Mouse (Mus musculus) hindbrain, embryonic 13.5 days (tissue): ENCODE measurements around the gene Slc38a1. TPM values are rescaled to one million over a fixed set of nuclear protein-coding genes. Genes with fewer than 3 reads are reported as not detected.
A peak's percentile ranks its signal among the peaks of the same experiment; 100 is the strongest.

Source experiments
- ATAC-seq: fragments of 200-750 bp; cut with Nextera tagmentation; 2 replicates; pipeline ENCODE4 v1.8.0; 2017; ENCODE audit warnings: moderate TSS enrichment; ENCODE audit not compliant: low FRiP score
- H3K27ac ChIP-seq: fragments of 300-500 bp; sonication (generic); 2 replicates; pipeline ENCODE4 v1.5.1; 2015; ENCODE audit warnings: inconsistent platforms, mild to moderate bottlenecking, moderate library complexity
- H3K27me3 ChIP-seq: fragments of 300-500 bp; sonication (generic); 2 replicates; pipeline ENCODE4 v1.6.1; 2015; ENCODE audit warnings: mild to moderate bottlenecking, inconsistent platforms
- H3K36me3 ChIP-seq: fragments of 300-500 bp; sonication (generic); 2 replicates; pipeline ENCODE4 v1.6.1; 2015; ENCODE audit warnings: mild to moderate bottlenecking, inconsistent platforms
- H3K4me1 ChIP-seq: fragments of 300-500 bp; sonication (generic); replicated peaks from 2 replicates; pipeline ENCODE4 v1.6.1; 2015; ENCODE audit warnings: inconsistent platforms
- H3K4me2 ChIP-seq: fragments of 300-500 bp; sonication (generic); 2 replicates; pipeline ENCODE4 v1.6.1; 2015; ENCODE audit warnings: inconsistent platforms, mild to moderate bottlenecking, moderate library complexity
- H3K4me3 ChIP-seq: fragments of 300-500 bp; sonication (generic); 2 replicates; pipeline ENCODE4 v1.5.1; 2015; ENCODE audit warnings: mild to moderate bottlenecking, inconsistent platforms
- H3K9ac ChIP-seq: fragments of 300-500 bp; sonication (generic); 2 replicates; pipeline ENCODE4 v1.6.1; 2015; ENCODE audit warnings: mild to moderate bottlenecking, inconsistent platforms
- H3K9me3 ChIP-seq: fragments of 300-500 bp; sonication (generic); 2 replicates; pipeline ENCODE4 v1.6.1; 2016; ENCODE audit warnings: inconsistent platforms
- WGBS: fragments of 180-500 bp; shearing (Covaris S2); methylation state at CpG from one replicate; pipeline ENCODE4 v1.1.7; 2015; 5-methylcytosine and 5-hydroxymethylcytosine counted together
- polyA plus RNA-seq: library from polyadenylated mRNA; unstranded; fragments of >200 nt; fragmentation: Nextera tagmentation; extraction: Ambion mirVana; gene quantifications from 2 replicates; pipeline ENCODE4 v1.2.1, GENCODE M21; 2015

Gene Slc38a1
- 154 and 158 TPM in 2 replicates for polyA plus RNA-seq

- under 1% methylated on average over 57 of the region's 70 CpGs for WGBS
- peak within 1 kb of the TSS; percentile 100 for H3K9ac ChIP-seq
- H3K27me3 ChIP-seq, result no peaks in the 10 kb centered on the region
- peak within 1 kb of the TSS; percentile 87 for H3K4me3 ChIP-seq
- peaks cover 3% of the 10 kb centered on the region; the same call in 1 of the 2 replicates for H3K36me3 ChIP-seq
- ATAC-seq, result peak; percentile 82
- H3K9me3 ChIP-seq, result no peaks in the 10 kb centered on the region
- peaks cover 32% of the 10 kb centered on the region for H3K4me1 ChIP-seq
- H3K4me2 ChIP-seq, result peak within 1 kb of the TSS; percentile 71
- H3K27ac ChIP-seq, result peak within 1 kb of the TSS; percentile 100
These were observed at the start of gene Slc38a1 for GRCm38 (mm10) chr15:96642436-96643405. Gene Slc38a1 (minus strand): TSS chr15:96642913.

GRCm38 (mm10) chr15:96692401-96692800 is 49.7 kb upstream of the Slc38a1 start:
- H3K36me3 ChIP-seq, result peaks cover 87% of the 10 kb centered on the region
- no peak overlapping the region for H3K27ac ChIP-seq
- no peak overlapping the region for H3K9ac ChIP-seq
- no peak overlapping the region for H3K4me2 ChIP-seq
- H3K27me3 ChIP-seq, result no peaks in the 10 kb centered on the region
- H3K9me3 ChIP-seq, result no peaks in the 10 kb centered on the region
- 94% methylated on average over 11 of the region's 11 CpGs for WGBS
- H3K4me3 ChIP-seq, result no peak overlapping the region
- no peak for ATAC-seq
- peaks cover 52% of the 10 kb centered on the region for H3K4me1 ChIP-seq

GRCm38 (mm10) chr15:96691381-96691780 is 48.7 kb upstream of the Slc38a1 start:
- no peak overlapping the region for H3K4me3 ChIP-seq
- H3K9ac ChIP-seq, result no peak overlapping the region
- peaks cover 91% of the 10 kb centered on the region for H3K36me3 ChIP-seq
- H3K27me3 ChIP-seq, result no peaks in the 10 kb centered on the region
- no peak for ATAC-seq
- WGBS, result 87% methylated on average over 15 of the region's 15 CpGs
- H3K27ac ChIP-seq, result no peak overlapping the region
- no peak overlapping the region for H3K4me2 ChIP-seq
- H3K4me1 ChIP-seq, result peaks cover 42% of the 10 kb centered on the region
- H3K9me3 ChIP-seq, result no peaks in the 10 kb centered on the region

GRCm38 (mm10) chr15:96690829-96691228 is 48.1 kb upstream of the Slc38a1 start:
- ATAC-seq, result no peak
- Histone ChIP-seq H3K27me3 (no peaks in the 10 kb centered on the region), H3K9ac (no peak overlapping the region), H3K4me3 (no peak overlapping the region), H3K36me3 (peaks cover 86% of the 10 kb centered on the region), H3K4me1 (peaks cover 37% of the 10 kb centered on the region), H3K27ac (no peak overlapping the region), H3K4me2 (no peak overlapping the region), H3K9me3 (no peaks in the 10 kb centered on the region)
- 94% methylated on average over 13 of the region's 13 CpGs for WGBS

GRCm38 (mm10) chr15:96689919-96690318 is 47.2 kb upstream of the Slc38a1 start:
- H3K9ac ChIP-seq, result no peak overlapping the region
- no peak overlapping the region for H3K4me3 ChIP-seq
- 90% methylated on average over 9 of the region's 9 CpGs for WGBS
- H3K4me2 ChIP-seq, result no peak overlapping the region
- H3K9me3 ChIP-seq, result no peaks in the 10 kb centered on the region
- H3K27me3 ChIP-seq, result no peaks in the 10 kb centered on the region
- no peak for ATAC-seq
- peaks cover 28% of the 10 kb centered on the region for H3K4me1 ChIP-seq
- H3K36me3 ChIP-seq, result peaks cover 77% of the 10 kb centered on the region
- no peak overlapping the region for H3K27ac ChIP-seq

- Histone ChIP-seq H3K27ac (no peak overlapping the region), H3K36me3 (peaks cover 67% of the 10 kb centered on the region), H3K9me3 (no peaks in the 10 kb centered on the region), H3K27me3 (no peaks in the 10 kb centered on the region), H3K9ac (no peak overlapping the region), H3K4me1 (peaks cover 17% of the 10 kb centered on the region), H3K4me3 (no peak overlapping the region), H3K4me2 (no peak overlapping the region)
- ATAC-seq, result no peak
- WGBS, result 85% methylated on average over 12 of the region's 12 CpGs
These were observed 46.1 kb upstream of the Slc38a1 start for GRCm38 (mm10) chr15:96688784-96689318.

- H3K9ac ChIP-seq, result no peak overlapping the region
- peaks cover 59% of the 10 kb centered on the region for H3K36me3 ChIP-seq
- no peaks in the 10 kb centered on the region for H3K27me3 ChIP-seq
- no peak for ATAC-seq
- peaks cover 14% of the 10 kb centered on the region; the same call in 1 of the 2 replicates for H3K4me1 ChIP-seq
- H3K4me3 ChIP-seq, result no peak overlapping the region
- 81% methylated on average over 6 of the region's 6 CpGs for WGBS
- no peak overlapping the region for H3K27ac ChIP-seq
- no peak overlapping the region for H3K4me2 ChIP-seq
- no peaks in the 10 kb centered on the region for H3K9me3 ChIP-seq
These were observed 45.3 kb upstream of the Slc38a1 start for GRCm38 (mm10) chr15:96688036-96688435.

GRCm38 (mm10) chr15:96687366-96687765 is 44.7 kb upstream of the Slc38a1 start:
- Histone ChIP-seq H3K36me3 (peaks cover 52% of the 10 kb centered on the region), H3K27ac (no peak overlapping the region), H3K9me3 (no peaks in the 10 kb centered on the region), H3K27me3 (no peaks in the 10 kb centered on the region), H3K4me3 (no peak overlapping the region), H3K4me2 (no peak overlapping the region), H3K4me1 (peaks cover 14% of the 10 kb centered on the region; the same call in 1 of the 2 replicates), H3K9ac (no peak overlapping the region)
- WGBS, result 58% methylated on average over 1 of the region's 1 CpGs
- ATAC-seq, result no peak

- no peak for ATAC-seq
- peaks cover 43% of the 10 kb centered on the region for H3K36me3 ChIP-seq
- WGBS, result 86% methylated on average over 9 of the region's 9 CpGs
- H3K4me2 ChIP-seq, result no peak overlapping the region
- H3K4me3 ChIP-seq, result no peak overlapping the region
- H3K9ac ChIP-seq, result no peak overlapping the region
- no peaks in the 10 kb centered on the region for H3K27me3 ChIP-seq
- peaks cover 14% of the 10 kb centered on the region; the same call in 1 of the 2 replicates for H3K4me1 ChIP-seq
- H3K27ac ChIP-seq, result no peak overlapping the region
- H3K9me3 ChIP-seq, result no peaks in the 10 kb centered on the region
These were observed 43.8 kb upstream of the Slc38a1 start for GRCm38 (mm10) chr15:96686201-96687159.

GRCm38 (mm10) chr15:96685273-96685672 is 42.6 kb upstream of the Slc38a1 start:
- ATAC-seq, result no peak
- 59% methylated on average over 6 of the region's 6 CpGs for WGBS

GRCm38 (mm10) chr15:96684132-96684830 is 41.6 kb upstream of the Slc38a1 start:
- no peaks in the 10 kb centered on the region for H3K9me3 ChIP-seq
- H3K27ac ChIP-seq, result no peak overlapping the region
- H3K4me3 ChIP-seq, result no peak overlapping the region
- H3K36me3 ChIP-seq, result peaks cover 23% of the 10 kb centered on the region
- H3K4me2 ChIP-seq, result no peak overlapping the region
- H3K4me1 ChIP-seq, result peaks cover 6% of the 10 kb centered on the region; the same call in 1 of the 2 replicates
- no peak overlapping the region for H3K9ac ChIP-seq
- no peak for ATAC-seq
- H3K27me3 ChIP-seq, result no peaks in the 10 kb centered on the region
- 48% methylated on average over 11 of the region's 11 CpGs for WGBS

More at GRCm38 (mm10) chr15:96685273-96685672, 42.6 kb upstream of the Slc38a1 start:
- Histone ChIP-seq H3K27ac (no peak overlapping the region), H3K9me3 (no peaks in the 10 kb centered on the region), H3K4me3 (no peak overlapping the region), H3K9ac (no peak overlapping the region), H3K27me3 (no peaks in the 10 kb centered on the region), H3K4me2 (no peak overlapping the region), H3K36me3 (peaks cover 31% of the 10 kb centered on the region), H3K4me1 (peaks cover 6% of the 10 kb centered on the region; the same call in 1 of the 2 replicates)
